Mouse (Mus musculus): ENCODE measurements around the gene Enkd1. TPM values are rescaled to one million over a fixed set of nuclear protein-coding genes. Genes with fewer than 3 reads are reported as not detected.

Enkd1 gene
- total RNA-seq, 1 experiment: 20.4 TPM

DNA sequence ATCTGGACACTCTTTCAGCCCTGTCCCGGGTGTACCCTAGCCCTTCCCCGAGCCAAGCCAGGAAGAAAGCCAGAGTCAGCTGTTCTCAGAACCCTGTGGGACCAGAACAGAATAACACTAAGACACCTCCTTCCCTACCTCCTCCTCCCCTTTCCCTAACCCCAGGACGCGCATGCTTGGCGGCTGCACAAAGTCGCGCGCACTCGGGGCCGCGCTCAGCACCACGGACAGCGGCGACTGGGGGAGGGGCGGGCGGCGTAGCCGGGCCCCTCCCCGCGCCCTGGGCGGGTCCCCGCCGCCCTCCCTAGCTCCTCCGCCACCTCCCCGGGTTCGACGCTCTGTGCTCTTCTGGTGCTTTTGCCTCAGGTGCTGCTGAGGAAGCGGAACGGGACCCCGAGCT lies 14.4 kb downstream of the Enkd1 start:
- Histone ChIP-seq H3K9me3 (ENCODE audit: control insufficient read depth, insufficient read depth, low read depth, low read length) (no peaks in the 10 kb centered on the region), H3K4me1 (ENCODE audit: control insufficient read depth in 2 of 2, insufficient read depth in 2 of 2, low read length in 2 of 2, poor library complexity in 1 of 2) (peaks cover 0 to 2% of the 10 kb centered on the region in 2 experiments; a peak in 2 of 4 replicates), H3K4me3 (ENCODE audit: insufficient read depth in 1 of 2, low read depth in 1 of 2, low read length in 2 of 2, poor library complexity in 1 of 2, severe bottlenecking in 1 of 2) (peak overlapping the region; percentile 58 to 67), H3K27ac (ENCODE audit: insufficient read depth, low read depth, low read length, poor library complexity, severe bottlenecking) (no peak overlapping the region), H3K36me3 (ENCODE audit: control insufficient read depth, insufficient read depth, low read length, poor library complexity, severe bottlenecking) (peaks cover 12% of the 10 kb centered on the region; the same call in 1 of the 2 replicates), H3K9ac (ENCODE audit: insufficient read depth, low read depth, low read length, poor library complexity, severe bottlenecking) (no peak overlapping the region)
- in situ Hi-C loops (cut with MboI; ENCODE audit: low sequenced_read_pairs in 2 of 2, unreplicated experiment in 2 of 2): no loop called here
- TF ChIP-seq CHD2 (IDR thresholded peaks at IDR 0.05; ENCODE audit: low read depth, low read length) (no peak), MAFK (IDR thresholded peaks at IDR 0.05; ENCODE audit: insufficient read depth, low read depth, low read length) (no peak), ZC3H11A (IDR thresholded peaks at IDR 0.05; ENCODE audit: borderline replicate concordance, low read depth, low read length) (no peak), ZNF384 (IDR thresholded peaks at IDR 0.05; ENCODE audit: low read depth, low read length) (no peak), HCFC1 (IDR thresholded peaks at IDR 0.05; ENCODE audit: borderline replicate concordance, insufficient read depth, low read length) (no peak; the same call in 1 of the 2 replicates)
- peak; percentile 60 for DNase-seq (ENCODE audit: low read depth, low spot score)

DNA sequence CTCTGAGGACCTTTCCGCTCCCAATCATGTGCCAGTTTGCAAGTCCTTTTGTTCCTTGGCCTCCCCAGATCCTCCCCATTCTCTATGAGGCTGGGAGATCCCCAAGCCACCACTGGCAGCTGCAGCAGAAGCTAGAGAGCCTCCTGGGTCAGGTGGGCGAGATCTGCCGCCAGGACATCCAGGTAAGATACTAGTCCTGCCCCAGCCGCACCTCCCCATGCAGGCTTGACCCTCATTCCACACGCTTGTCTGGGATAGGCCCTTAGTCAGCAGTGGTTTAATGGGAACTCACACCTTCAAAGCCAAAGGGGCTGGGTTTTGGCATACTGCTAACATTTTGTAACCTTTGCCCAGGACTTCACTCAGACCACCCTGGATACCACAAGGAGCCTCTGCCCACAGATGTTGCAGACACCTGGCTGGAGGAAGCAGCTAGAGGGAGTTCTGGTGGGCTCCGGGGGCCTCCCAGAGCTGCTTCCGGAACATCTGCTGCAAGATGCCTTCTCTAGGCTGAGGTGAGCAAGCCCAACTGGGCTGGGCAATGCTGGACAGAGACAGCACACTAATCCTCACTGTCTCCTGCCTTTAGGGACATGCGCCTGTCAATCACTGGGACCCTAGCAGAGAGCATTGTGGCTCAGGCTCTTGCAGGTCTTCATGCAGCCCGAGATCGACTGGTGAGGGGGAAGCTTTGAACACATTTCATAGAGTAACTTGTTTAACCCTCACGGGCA lies 15.4 kb downstream of the Enkd1 start:
- DNase-seq (ENCODE audit: low read depth, low spot score): no peak
- in situ Hi-C loops (cut with MboI; ENCODE audit: low sequenced_read_pairs in 2 of 2, unreplicated experiment in 2 of 2): no loop called here
- Histone ChIP-seq H3K9ac (ENCODE audit: insufficient read depth, low read depth, low read length, poor library complexity, severe bottlenecking) (no peak overlapping the region), H3K36me3 (ENCODE audit: control insufficient read depth, insufficient read depth, low read length, poor library complexity, severe bottlenecking) (peaks cover 6% of the 10 kb centered on the region; the same call in 1 of the 2 replicates), H3K27ac (ENCODE audit: insufficient read depth, low read depth, low read length, poor library complexity, severe bottlenecking) (no peak overlapping the region), H3K4me3 (ENCODE audit: insufficient read depth in 1 of 2, low read depth in 1 of 2, low read length in 2 of 2, poor library complexity in 1 of 2, severe bottlenecking in 1 of 2) (no peak overlapping the region), H3K9me3 (ENCODE audit: control insufficient read depth, insufficient read depth, low read depth, low read length) (no peaks in the 10 kb centered on the region), H3K4me1 (ENCODE audit: control insufficient read depth in 2 of 2, insufficient read depth in 2 of 2, low read length in 2 of 2, poor library complexity in 1 of 2) (peaks cover under 1 to 7% of the 10 kb centered on the region in 2 experiments; a peak in 3 of 4 replicates)
- no peak for TF ChIP-seq ZC3H11A (IDR thresholded peaks at IDR 0.05; ENCODE audit: borderline replicate concordance, low read depth, low read length)
- TF ChIP-seq ZNF384 (IDR thresholded peaks at IDR 0.05; ENCODE audit: low read depth, low read length): no peak
- no peak for TF ChIP-seq CHD2 (IDR thresholded peaks at IDR 0.05; ENCODE audit: low read depth, low read length)

DNA sequence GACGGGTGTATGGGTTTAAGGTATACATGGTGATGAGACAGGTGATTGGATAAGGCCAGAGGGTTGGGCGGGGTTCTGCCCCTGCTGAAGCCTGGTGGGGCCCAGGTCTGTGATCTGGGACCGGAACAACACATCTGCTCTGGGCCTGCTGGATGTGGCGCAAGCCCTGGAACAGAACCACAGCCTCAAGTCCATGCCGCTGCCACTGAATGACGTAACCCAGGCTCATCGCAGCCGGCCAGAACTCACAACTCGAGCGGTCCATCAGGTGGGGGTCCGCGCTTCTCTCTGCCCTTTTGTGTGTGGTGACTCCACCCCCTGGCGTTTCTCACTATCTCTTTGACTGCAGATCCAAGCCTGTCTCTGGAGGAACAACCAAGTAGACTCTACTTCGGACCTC lies 17.0 kb downstream of the Enkd1 start:
- H3K9me3 ChIP-seq (ENCODE audit: control insufficient read depth, insufficient read depth, low read depth, low read length): no peaks in the 10 kb centered on the region
- DNase-seq (ENCODE audit: low read depth, low spot score): no peak
- H3K36me3 ChIP-seq (ENCODE audit: control insufficient read depth, insufficient read depth, low read length, poor library complexity, severe bottlenecking): no peaks in the 10 kb centered on the region; the same call in 1 of the 2 replicates
- H3K4me3 ChIP-seq (ENCODE audit: insufficient read depth in 1 of 2, low read depth in 1 of 2, low read length in 2 of 2, poor library complexity in 1 of 2, severe bottlenecking in 1 of 2): 0 out of 4 replicates have a peak overlapping the region, but pooled peaks of 1 of the 2 experiments have one; percentile 21
- no peak for TF ChIP-seq CHD2 (IDR thresholded peaks at IDR 0.05; ENCODE audit: low read depth, low read length)
- no peak for TF ChIP-seq MAFK (IDR thresholded peaks at IDR 0.05; ENCODE audit: insufficient read depth, low read depth, low read length)
- in situ Hi-C loops (cut with MboI; ENCODE audit: low sequenced_read_pairs in 2 of 2, unreplicated experiment in 2 of 2): no loop called here
- H3K4me1 ChIP-seq (ENCODE audit: control insufficient read depth in 2 of 2, insufficient read depth in 2 of 2, low read length in 2 of 2, poor library complexity in 1 of 2): peaks cover 3 to 17% of the 10 kb centered on the region in 2 experiments; a peak in 3 of 4 replicates
- no peak overlapping the region for H3K27ac ChIP-seq (ENCODE audit: insufficient read depth, low read depth, low read length, poor library complexity, severe bottlenecking)
- no peak overlapping the region; the same call in 1 of the 2 replicates for H3K9ac ChIP-seq (ENCODE audit: insufficient read depth, low read depth, low read length, poor library complexity, severe bottlenecking)

DNA sequence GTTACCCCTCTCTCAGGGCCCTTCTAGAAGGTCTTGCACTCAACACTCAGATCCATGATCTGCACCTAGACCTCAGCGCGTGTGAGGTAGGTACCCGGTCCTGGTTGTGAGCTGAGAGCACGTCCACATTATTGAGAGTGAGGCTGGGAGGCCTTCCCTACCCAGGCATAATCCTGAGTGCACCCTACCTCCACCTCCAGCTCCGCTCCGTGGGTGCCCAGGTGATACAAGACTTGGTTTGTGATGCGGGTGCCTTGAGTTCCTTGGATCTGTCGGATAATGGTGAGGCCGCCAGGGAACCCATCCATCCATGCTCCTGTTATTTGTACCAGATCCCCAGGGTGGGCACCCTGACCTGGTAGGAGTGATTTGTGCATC lies 18.0 kb downstream of the Enkd1 start:
- Histone ChIP-seq H3K4me3 (ENCODE audit: insufficient read depth in 1 of 2, low read depth in 1 of 2, low read length in 2 of 2, poor library complexity in 1 of 2, severe bottlenecking in 1 of 2) (no peak overlapping the region), H3K36me3 (ENCODE audit: control insufficient read depth, insufficient read depth, low read length, poor library complexity, severe bottlenecking) (no peaks in the 10 kb centered on the region), H3K9ac (ENCODE audit: insufficient read depth, low read depth, low read length, poor library complexity, severe bottlenecking) (no peak overlapping the region), H3K4me1 (ENCODE audit: control insufficient read depth in 2 of 2, insufficient read depth in 2 of 2, low read length in 2 of 2, poor library complexity in 1 of 2) (peaks cover 3 to 17% of the 10 kb centered on the region in 2 experiments; a peak in 3 of 4 replicates), H3K9me3 (ENCODE audit: control insufficient read depth, insufficient read depth, low read depth, low read length) (no peaks in the 10 kb centered on the region), H3K27ac (ENCODE audit: insufficient read depth, low read depth, low read length, poor library complexity, severe bottlenecking) (no peak overlapping the region)
- no peak for DNase-seq (ENCODE audit: low read depth, low spot score)
- TF ChIP-seq ZC3H11A (IDR thresholded peaks at IDR 0.05; ENCODE audit: borderline replicate concordance, low read depth, low read length) (no peak), CHD2 (IDR thresholded peaks at IDR 0.05; ENCODE audit: low read depth, low read length) (no peak), ZNF384 (IDR thresholded peaks at IDR 0.05; ENCODE audit: low read depth, low read length) (no peak), MAFK (IDR thresholded peaks at IDR 0.05; ENCODE audit: insufficient read depth, low read depth, low read length) (no peak), HCFC1 (IDR thresholded peaks at IDR 0.05; ENCODE audit: borderline replicate concordance, insufficient read depth, low read length) (no peak)
- in situ Hi-C loops (cut with MboI; ENCODE audit: low sequenced_read_pairs in 2 of 2, unreplicated experiment in 2 of 2): no loop called here
